Mouse (Mus musculus) induced T-regulatory cell, adult 2 months (primary cell): ENCODE data around the gene Naip6.
"Not testable (repeated sequence)": the region's sequence is repeated elsewhere in the genome, so short reads cannot be mapped to it uniquely, and the experiment has no call there.

Experiments used
- DNase-seq: peaks from one replicate; pipeline ENCODE4 v3.0.0-alpha.2; 2012; ENCODE audit warnings: low read depth

Gene Naip6

DNA sequence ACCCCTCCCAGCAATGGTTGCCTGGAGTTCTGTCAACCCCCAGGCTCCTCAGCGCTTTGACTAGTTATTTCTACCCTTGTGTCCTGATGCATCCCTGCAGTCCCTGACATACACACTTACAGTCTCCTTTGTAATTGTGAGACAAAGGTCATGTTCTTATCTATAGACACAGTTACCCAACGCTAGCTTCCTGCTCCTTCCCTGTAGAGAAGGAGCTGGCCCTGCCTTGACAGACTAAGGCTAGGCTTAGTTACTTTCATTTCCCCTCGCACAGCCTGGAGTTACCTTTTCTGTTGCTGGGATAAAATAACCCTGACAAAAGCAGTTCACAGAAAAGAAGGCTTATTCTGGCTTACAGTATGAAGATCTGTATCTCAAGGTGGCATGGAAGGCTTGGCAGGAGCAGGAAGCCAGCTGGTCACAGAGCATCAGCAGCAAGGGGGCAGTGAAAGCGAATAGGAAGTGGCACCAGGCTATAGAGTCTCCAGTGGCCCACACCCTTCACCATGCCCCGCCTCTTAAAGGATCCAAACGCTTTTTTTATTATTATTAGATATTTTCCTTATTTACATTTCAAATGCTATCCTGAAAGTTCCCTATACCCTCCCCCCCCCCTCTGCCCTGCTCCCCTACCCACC lies at the start of gene Naip6:
Naip6 (minus strand) TSS at position 419 of the 638 bp plus-strand sequence.
- DNase-seq: peak; percentile 2

DNA sequence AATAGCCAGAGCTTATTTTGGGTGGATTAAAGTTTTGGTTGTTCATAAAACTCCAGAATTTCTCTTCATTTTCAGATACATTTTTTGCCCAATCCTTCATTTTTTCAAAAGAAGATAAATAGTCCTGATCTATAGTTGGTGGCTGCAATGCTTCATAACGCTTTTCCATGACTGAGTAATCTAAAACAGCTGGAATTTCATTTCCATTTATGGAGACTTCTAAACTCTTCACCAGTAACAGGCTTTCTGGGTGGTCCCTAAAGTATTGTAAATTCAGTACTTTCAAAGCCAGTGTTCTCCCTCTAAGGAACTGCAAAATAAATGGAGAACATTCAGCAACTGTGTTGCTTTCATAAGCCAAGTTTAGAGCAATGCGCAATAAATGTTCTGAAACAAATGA lies 34.8 kb upstream of the Naip6 start:
- DNase-seq: not testable (repeated sequence)

DNA sequence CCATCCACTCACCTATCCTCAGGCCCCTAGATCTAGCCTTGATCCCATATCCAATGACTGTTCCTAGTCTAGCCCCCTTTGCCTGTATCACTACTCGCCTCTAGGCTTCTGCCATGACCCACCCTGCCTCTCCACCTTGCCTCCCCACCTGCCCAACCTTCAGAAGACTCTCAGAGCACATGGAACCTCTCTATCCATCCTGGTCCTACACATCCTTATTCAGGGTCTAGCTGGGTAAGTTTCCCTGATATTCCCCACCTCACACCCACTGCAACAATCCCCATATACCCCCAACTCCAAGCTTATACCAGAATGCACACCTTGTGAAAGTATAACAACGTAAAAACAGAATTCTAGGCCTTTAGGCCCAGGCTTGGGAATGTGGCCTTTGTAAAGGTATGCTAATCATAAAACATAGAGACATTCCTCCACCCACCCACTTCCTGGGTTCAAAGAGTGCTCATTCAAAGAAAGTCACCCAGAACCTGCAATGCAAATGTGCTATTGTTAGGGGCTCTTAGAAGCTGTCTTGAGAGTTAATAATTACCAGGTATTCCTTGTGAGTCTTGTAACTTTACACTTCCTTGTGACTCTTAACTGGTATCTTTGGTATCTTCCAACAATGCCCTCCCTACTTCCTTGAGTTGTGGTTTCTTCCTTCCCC lies 32.2 kb upstream of the Naip6 start:
- not testable (repeated sequence) for DNase-seq

DNA sequence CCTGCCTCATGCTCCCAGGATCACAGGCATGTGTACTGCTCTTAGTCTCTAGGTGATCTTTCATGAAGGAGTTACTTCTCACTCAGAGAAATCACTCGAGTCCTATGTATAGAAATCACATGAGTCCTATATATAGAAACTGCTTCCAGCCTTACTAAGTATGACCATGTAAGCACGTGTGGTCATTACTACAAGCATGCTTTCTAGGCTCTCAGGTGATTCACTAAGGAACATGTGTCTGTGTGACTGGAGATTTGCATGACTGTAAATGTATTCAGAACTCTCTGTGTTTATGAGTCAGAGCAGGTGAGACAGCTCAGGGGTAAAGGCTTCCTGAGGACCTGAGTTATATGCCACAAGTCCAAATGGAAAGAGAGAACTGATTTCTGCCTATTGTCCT lies 24.3 kb upstream of the Naip6 start:
- no peak for DNase-seq

DNA sequence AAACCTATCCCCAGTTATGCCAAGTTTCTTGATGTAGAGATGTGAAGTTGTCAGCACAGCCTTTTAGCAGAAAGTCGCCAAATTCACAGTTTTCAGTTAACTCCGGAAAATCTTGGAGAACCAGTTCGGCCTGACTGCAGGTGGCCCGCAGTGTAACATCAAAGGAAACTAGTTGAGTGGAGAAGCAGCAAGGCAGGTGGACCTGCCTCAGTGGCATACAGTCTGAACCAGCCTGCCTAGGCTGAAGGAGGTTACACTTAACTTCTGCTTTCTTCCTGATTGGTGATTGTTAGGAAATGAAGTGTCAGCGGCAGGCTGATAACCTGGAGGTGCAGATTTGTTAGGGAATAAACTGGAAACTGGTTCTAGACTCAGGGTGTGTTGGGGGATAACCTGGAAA lies 14.3 kb upstream of the Naip6 start:
- DNase-seq: not testable (repeated sequence)

DNA sequence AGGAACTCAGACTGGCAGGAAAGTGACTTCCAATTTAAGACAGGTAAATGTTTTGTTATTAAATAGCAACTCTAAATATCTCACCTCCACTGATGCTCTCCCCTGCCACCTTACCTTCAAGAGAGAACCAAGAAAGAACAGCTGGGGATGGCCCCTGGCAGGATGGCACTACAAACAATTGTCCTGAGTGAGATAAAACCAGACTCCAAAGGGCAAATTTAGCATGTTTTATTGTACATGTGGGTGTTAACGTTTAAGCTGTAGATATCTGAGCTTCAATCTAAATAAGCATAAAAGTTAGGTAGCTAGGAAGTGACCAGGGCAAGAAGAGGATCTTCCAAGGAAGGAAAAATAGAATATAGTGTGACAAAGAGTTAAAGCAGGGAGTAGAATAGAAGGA lies 11.4 kb upstream of the Naip6 start:
- not testable (repeated sequence) for DNase-seq

DNA sequence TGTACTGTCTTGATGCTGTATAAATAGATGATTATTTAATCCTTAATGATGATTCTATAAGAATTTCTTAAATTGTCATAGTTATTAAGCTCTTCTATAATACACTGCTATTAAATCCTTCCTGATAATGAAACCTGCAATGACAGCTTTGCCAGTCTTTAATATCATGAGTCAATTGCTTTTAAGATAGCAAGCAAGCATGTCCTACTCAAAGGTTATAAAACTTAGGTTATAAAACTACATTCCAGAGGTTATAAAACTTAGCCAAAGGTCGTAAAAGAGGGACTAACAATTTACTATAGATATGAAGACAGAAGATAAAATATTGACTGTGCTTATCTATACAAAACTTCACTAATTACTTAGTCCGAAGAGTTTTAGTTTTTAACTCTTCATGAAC lies 10.6 kb upstream of the Naip6 start:
- DNase-seq: not testable (repeated sequence)

DNA sequence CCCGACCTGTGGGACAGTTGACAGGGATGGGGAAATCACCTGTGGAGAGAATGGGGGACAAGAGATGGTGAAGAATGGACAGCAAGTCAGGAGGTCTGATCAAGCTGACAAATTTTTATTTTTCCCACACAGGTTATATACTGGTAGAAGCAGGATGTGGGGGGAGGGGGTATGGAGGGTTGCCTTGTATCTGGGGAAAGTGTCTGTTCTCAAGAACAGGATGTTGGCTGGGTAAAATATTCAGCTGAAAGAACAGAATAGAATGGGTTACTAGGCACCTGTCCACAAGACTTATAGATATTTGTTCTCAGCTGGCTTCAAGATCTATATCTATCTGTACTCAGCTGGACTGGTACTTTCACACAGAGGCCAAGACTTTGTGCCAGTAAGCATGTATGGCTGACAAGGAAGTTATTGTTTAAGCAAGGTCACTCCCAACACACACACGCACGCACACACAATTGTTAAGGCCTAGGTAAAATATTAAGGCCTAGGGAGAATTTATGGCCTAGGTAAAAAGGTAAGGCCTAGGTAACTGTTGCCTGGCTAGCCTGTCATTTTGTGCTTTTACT lies 4.9 kb upstream of the Naip6 start:
- DNase-seq: not testable (repeated sequence)

DNA sequence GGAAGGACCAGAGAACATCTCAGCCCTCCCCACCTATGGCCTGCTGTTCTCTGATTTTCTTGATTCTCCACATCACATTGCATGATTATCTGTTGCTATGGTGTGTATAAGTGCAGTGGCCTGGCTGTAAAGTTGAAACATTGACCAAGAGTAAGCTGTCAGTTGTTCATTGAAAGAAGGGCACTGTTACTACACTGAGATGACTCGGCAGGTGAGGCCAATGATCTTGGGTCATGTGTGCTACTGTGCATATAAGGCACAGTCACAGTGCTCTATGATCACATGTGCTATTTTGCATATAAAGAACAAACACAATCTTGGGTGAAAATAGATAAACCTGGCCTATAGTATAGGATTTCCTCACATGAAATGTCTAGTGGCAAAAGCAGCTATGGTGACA lies 32.9 kb downstream of the Naip6 start:
- no peak for DNase-seq

DNA sequence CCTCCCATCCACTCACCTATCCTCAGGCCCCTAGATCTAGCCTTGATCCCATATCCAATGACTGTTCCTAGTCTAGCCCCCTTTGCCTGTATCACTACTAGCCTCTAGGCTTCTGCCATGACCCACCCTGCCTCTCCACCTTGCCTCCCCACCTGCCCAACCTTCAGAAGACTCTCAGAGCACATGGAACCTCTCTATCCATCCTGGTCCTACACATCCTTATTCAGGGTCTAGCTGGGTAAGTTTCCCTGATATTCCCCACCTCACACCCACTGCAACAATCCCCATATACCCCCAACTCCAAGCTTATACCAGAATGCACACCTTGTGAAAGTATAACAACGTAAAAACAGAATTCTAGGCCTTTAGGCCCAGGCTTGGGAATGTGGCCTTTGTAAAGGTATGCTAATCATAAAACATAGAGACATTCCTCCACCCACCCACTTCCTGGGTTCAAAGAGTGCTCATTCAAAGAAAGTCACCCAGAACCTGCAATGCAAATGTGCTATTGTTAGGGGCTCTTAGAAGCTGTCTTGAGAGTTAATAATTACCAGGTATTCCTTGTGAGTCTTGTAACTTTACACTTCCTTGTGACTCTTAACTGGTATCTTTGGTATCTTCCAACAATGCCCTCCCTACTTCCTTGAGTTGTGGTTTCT lies 45.9 kb downstream of the Naip6 start:
- not testable (repeated sequence) for DNase-seq

DNA sequence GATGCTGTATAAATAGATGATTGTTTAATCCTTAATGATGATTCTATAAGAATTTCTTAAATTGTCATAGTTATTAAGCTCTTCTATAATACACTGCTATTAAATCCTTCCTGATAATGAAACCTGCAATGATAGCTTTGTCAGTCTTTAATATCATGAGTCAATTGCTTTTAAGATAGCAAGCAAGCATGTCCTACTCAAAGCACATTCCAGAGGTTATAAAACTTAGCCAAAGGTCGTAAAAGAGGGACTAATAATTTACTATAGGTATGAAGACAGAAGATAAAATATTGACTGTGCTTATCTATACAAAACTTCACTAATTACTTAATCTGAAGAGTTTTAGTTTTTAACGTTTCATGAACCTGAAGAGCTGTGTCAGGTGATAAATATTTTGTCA lies 60.5 kb downstream of the Naip6 start:
- not testable (repeated sequence) for DNase-seq

DNA sequence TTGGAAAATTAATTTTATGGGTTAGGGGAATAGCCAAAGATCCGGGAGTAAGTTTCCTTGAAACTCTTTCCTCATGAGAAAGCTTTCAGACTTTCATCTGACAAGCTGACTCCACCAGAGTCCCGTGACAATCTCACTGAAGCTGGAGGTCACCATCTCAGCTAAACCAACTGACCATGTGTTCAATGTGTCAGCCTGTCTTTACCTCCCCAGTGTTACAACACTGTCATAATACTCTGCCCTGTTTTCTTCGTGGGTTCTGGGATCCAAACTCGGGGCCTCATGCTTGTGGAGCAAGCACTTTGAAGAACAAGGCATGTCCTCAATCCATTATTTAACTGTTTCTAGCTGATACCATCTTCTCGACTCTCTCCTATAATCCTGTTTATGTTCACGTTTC lies 61.5 kb downstream of the Naip6 start:
- not testable (repeated sequence) for DNase-seq

DNA sequence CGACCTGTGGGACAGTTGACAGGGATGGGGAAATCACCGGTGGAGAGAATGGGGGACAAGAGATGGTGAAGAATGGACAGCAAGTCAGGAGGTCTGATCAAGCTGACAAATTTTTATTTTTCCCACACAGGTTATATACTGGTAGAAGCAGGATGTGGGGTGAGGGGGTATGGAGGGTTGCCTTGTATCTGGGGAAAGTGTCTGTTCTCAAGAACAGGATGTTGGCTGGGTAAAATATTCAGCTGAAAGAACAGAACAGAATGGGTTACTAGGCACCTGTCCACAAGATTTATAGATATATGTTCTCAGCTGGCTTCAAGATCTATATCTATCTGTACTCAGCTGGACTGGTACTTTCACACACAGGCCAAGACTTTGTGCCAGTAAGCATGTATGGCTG lies 65.6 kb downstream of the Naip6 start:
- not testable (repeated sequence) for DNase-seq

DNA sequence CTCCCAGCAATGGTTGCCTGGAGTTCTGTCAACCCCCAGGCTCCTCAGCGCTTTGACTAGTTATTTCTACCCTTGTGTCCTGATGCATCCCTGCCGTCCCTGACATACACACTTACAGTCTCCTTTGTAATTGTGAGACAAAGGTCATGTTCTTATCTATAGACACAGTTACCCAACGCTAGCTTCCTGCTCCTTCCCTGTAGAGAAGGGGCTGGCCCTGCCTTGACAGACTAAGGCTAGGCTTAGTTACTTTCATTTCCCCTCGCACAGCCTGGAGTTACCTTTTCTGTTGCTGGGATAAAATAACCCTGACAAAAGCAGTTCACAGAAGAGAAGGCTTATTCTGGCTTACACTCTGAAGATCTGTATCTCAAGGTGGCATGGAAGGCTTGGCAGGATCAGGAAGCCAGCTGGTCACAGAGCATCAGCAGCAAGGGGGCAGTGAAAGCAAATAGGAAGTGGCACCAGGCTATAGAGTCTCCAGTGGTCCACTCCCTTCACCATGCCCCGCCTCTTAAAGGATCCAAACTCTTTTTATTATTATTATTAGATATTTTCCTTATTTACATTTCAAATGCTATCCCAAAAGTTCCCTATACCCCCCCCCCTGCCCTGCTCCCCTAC lies 70.5 kb downstream of the Naip6 start:
- peak; percentile 2 for DNase-seq

DNA sequence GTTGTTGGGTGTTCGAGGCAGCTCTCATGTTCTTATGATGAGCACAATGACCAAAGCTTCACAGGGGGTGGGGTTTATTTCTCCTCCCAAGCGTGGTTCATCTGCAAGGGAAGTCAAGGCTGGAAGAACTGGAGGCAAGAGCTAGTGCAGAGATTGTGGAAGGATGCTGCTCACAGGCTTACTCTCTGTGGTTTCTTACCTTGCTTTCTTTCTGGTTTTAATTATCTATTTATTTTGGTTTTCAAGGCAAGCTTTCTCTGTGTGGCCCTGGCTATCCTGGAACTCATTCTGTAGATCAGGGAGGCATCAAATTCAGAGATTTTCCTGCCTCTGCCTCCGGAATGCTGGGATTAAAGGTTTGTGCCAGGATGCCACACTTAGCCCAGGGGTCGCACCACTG lies 71.3 kb downstream of the Naip6 start, which contains the start of gene Naip5:
Naip5 (minus strand) TSS at position 101 of the 400 bp plus-strand sequence.
- DNase-seq: not testable (repeated sequence)

DNA sequence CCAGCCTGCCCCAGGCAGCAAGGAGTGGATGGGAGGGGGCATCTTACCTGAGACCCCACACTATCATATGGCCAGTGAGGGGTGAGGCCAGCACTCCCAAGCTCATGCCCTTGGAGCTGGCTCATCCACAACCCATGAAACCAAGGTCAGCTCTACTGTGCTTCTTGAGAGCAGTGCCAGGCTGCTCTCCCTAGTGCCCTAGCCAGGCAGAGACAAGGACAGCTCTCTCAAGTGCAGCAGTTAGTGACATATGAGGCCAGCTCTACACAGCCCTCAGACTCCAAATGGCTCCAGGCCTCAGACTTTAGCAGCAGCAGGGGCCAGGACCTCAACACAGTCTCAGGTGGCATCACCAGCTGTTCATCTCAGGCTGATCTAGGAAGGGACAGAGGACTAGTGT lies 73.8 kb downstream of the Naip6 start:
- DNase-seq: no peak
